Mouse (Mus musculus) heart, postnatal 0 days (tissue): ENCODE measurements around the gene Smchd1.

ENCODE experiments used
- CTCF ChIP-seq: IDR thresholded peaks from 2 replicates; pipeline ENCODE4 v1.5.1; 2016; ENCODE audit warnings: antibody characterized with exemption, control low read depth, low read depth
- EP300 ChIP-seq: IDR thresholded peaks from 2 replicates; pipeline ENCODE4 v1.6.1; 2016; ENCODE audit warnings: antibody characterized with exemption, low read depth

GRCm38 (mm10) chr17:71506832-71507231 is 31.7 kb upstream of the Smchd1 start:
- TF ChIP-seq CTCF (no peak), EP300 (no peak)
